Mouse (Mus musculus): ENCODE results near the gene Gm20388. TPM values are rescaled to one million over a fixed set of nuclear protein-coding genes. Genes with fewer than 3 reads are reported as not detected.

Gm20388 gene
- polyA plus RNA-seq, 1 experiment from 2014 or later: 7.4 TPM

DNA sequence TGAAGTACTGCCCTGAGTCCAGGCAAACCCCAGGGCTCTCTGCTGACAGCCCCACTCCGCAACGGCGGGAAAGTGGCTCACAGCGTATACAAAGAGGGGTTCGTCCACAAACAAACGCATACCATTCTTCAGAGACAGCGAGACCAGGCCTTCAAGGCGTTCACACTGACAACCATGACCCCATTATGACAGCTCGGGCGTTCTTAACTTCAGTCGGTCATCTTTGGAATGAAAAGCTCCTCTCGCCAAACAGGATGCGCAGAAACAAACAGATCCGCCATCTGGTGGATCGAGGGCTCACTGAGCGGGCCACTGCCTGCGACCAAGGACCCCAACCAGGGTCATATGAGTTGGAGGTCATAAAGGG, 3947.9 kb downstream of the Gm20388 start:
- ATAC-seq (ENCODE audit: insufficient read depth, low FRiP score): no peak
- WGBS: under 1% methylated on average over 17 of the region's 17 CpGs

DNA sequence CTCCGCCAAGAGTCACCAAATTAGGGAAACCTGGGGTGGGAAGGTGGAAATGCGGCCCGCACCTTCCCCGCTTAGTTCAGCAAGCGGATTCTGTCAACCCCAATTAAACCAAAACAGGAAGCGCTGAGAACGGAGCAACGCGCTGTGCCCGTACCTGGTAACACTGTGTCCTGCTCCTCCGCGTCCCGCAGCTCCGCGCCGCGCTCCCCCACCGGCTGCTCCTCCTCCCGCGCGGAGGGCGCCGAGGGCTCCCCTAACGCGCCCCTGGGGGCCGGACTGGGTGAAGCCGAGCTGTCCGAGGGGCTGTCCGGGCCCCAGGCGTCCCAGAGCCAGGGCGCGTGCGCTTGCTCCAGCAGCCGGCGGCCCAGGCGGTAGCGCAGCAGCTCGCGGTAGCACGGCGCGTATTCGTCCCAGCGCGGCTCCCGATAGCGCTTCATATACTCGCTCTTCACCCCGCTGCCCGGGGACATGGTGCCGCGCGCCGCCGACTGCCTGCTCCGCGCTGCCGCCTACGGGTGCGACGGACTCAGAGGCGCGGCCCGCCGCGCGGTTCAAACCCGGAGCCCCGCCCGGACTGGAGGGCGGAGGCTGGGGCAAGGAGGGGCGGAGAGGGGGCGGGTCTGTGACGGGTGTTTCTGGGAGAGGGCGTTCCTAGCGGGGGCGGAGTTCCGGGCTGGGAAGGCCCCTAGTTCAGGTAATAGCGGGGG, 3948.5 kb downstream of the Gm20388 start:
- peak; percentile 98 for ATAC-seq (ENCODE audit: insufficient read depth, low FRiP score)
- no peaks in the 10 kb centered on the region for H3K27me3 ChIP-seq (ENCODE audit: control insufficient read depth, insufficient read depth, low read length)
- peak overlapping the region; percentile 24; the same call in 1 of the 2 replicates for H3K27ac ChIP-seq (ENCODE audit: low read length)
- peak overlapping the region; percentile 96 for H3K4me2 ChIP-seq (ENCODE audit: low read depth, low read length)
- H3K36me3 ChIP-seq (ENCODE audit: control insufficient read depth, insufficient read depth, low read length): no peaks in the 10 kb centered on the region
- under 1% methylated on average over 79 of the region's 79 CpGs for WGBS
- H3K9me3 ChIP-seq (replicated peaks; ENCODE audit: control insufficient read depth, low read length): no peaks in the 10 kb centered on the region
- peak overlapping the region; percentile 81 for H3K9ac ChIP-seq (ENCODE audit: low read length)
- H3K4me3 ChIP-seq (replicated peaks; ENCODE audit: low read length): peak overlapping the region; percentile 90
- peaks cover 6% of the 10 kb centered on the region; the same call in 1 of the 2 replicates for H3K4me1 ChIP-seq (ENCODE audit: control insufficient read depth, insufficient read depth, low read length)

More for the DNA sequence above, 3947.9 kb downstream of the Gm20388 start:
- H3K9me3 ChIP-seq (replicated peaks; ENCODE audit: control insufficient read depth, low read length): no peaks in the 10 kb centered on the region
- no peaks in the 10 kb centered on the region for H3K27me3 ChIP-seq (ENCODE audit: control insufficient read depth, insufficient read depth, low read length)
- peaks cover 6% of the 10 kb centered on the region; the same call in 1 of the 2 replicates for H3K4me1 ChIP-seq (ENCODE audit: control insufficient read depth, insufficient read depth, low read length)
- H3K9ac ChIP-seq (ENCODE audit: low read length): peak overlapping the region; percentile 81
- H3K27ac ChIP-seq (ENCODE audit: low read length): no peak overlapping the region; the same call in 1 of the 2 replicates
- H3K4me2 ChIP-seq (ENCODE audit: low read depth, low read length): peak overlapping the region; percentile 96
- no peaks in the 10 kb centered on the region for H3K36me3 ChIP-seq (ENCODE audit: control insufficient read depth, insufficient read depth, low read length)
- peak overlapping the region; percentile 90 for H3K4me3 ChIP-seq (replicated peaks; ENCODE audit: low read length)

DNA sequence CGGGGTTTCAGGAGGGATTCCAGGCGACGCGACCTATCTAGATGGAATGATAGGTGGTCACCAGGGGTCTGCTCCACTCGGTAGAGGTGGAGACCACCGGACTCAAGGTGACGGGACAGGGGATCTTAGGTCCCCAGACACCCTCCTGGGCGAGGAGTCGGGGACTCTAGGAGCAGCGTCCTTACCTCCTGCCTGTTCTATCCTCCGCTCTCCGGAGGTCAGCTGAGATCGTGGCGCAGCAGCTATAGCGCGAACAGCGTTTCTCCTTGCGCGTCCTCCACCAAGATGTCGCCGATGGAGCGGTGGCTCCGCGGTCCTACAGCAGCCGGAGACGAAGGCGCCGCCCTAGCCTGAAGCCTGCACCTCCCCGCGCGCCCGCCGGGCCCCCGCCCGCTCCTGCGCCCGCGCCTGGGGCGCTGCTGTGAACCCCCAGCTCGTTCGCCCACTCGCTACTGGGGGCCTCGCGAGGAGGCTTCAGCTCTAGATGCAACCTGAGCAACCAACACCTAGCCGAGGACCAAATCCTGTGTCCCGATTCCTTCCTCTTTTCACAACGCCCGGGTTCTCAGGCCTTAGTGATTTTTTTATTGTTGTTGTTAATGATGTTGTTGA, 3949.1 kb downstream of the Gm20388 start, which contains the start of gene Ccsap:
Gene Ccsap (minus strand): TSS at position 562 of the 612 bp plus-strand sequence.
- peak within 1 kb of the TSS; percentile 96 for H3K4me2 ChIP-seq (ENCODE audit: low read depth, low read length)
- peak within 1 kb of the TSS; percentile 81 for H3K9ac ChIP-seq (ENCODE audit: low read length)
- peak within 1 kb of the TSS; percentile 90 for H3K4me3 ChIP-seq (replicated peaks; ENCODE audit: low read length)
- no peaks in the 10 kb centered on the region for H3K36me3 ChIP-seq (ENCODE audit: control insufficient read depth, insufficient read depth, low read length)
- H3K27ac ChIP-seq (ENCODE audit: low read length): peak within 1 kb of the TSS; percentile 24; the same call in 1 of the 2 replicates
- no peaks in the 10 kb centered on the region for H3K9me3 ChIP-seq (replicated peaks; ENCODE audit: control insufficient read depth, low read length)
- peak; percentile 63; the same call in 1 of the 2 replicates for ATAC-seq (ENCODE audit: insufficient read depth, low FRiP score)
- H3K4me1 ChIP-seq (ENCODE audit: control insufficient read depth, insufficient read depth, low read length): peaks cover 6% of the 10 kb centered on the region; the same call in 1 of the 2 replicates
- WGBS: under 1% methylated on average over 48 of the region's 48 CpGs
- H3K27me3 ChIP-seq (ENCODE audit: control insufficient read depth, insufficient read depth, low read length): no peaks in the 10 kb centered on the region

DNA sequence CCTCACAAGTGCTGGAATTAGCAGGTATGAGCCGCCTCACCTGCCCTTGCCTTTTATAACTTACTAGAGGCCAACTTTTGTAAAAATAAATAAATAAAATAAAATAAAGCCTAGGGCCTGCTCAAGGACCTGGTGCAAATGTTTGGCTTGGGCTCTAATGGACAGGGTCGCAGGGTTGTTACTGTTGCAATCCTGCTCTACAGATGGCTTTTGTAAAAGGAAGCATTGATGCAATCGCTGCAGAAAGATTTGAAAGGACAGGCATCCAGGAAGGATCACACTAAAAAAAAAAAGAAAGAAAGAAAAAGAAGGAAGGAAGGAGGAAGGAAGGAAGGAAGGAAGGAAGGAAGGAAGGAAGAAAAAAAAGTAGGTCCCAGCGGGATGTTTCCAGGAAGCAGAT, 3949.7 kb downstream of the Gm20388 start:
- 60% methylated on average over 4 of the region's 4 CpGs for WGBS
- Histone ChIP-seq H3K4me2 (ENCODE audit: low read depth, low read length) (peak overlapping the region; percentile 96), H3K4me3 (replicated peaks; ENCODE audit: low read length) (no peak overlapping the region), H3K36me3 (ENCODE audit: control insufficient read depth, insufficient read depth, low read length) (no peaks in the 10 kb centered on the region), H3K27ac (ENCODE audit: low read length) (no peak overlapping the region), H3K4me1 (ENCODE audit: control insufficient read depth, insufficient read depth, low read length) (peaks cover 6% of the 10 kb centered on the region; the same call in 1 of the 2 replicates), H3K9ac (ENCODE audit: low read length) (no peak overlapping the region), H3K27me3 (ENCODE audit: control insufficient read depth, insufficient read depth, low read length) (no peaks in the 10 kb centered on the region), H3K9me3 (replicated peaks; ENCODE audit: control insufficient read depth, low read length) (no peaks in the 10 kb centered on the region)
- no peak for ATAC-seq (ENCODE audit: insufficient read depth, low FRiP score)

DNA sequence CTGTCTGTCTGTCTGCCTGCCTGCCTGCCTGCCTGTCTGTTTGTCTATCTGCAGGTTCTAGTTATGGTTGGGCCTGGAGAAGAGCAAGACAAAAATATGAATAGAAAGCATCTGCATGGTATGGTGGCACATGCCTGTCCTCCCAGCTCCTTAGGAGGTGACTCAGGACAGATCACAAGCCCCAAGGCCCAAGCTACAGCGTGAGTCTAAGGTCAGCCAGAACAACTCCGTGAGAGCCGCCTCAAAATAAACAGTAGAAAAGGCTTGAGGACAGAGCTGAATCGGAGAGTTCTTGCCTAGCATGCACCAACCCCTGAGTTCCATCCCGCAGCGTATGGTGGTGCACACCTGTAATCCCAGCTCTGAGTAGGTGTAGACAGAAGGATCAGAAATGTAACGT, 3955.1 kb downstream of the Gm20388 start:
- H3K4me1 ChIP-seq (ENCODE audit: control insufficient read depth, insufficient read depth, low read length): no peaks in the 10 kb centered on the region
- no peak overlapping the region for H3K4me3 ChIP-seq (replicated peaks; ENCODE audit: low read length)
- H3K36me3 ChIP-seq (ENCODE audit: control insufficient read depth, insufficient read depth, low read length): no peaks in the 10 kb centered on the region
- H3K27ac ChIP-seq (ENCODE audit: low read length): no peak overlapping the region
- H3K9me3 ChIP-seq (replicated peaks; ENCODE audit: control insufficient read depth, low read length): no peaks in the 10 kb centered on the region
- no peak for ATAC-seq (ENCODE audit: insufficient read depth, low FRiP score)
- no peak overlapping the region for H3K9ac ChIP-seq (ENCODE audit: low read length)
- 59% methylated on average over 7 of the region's 7 CpGs for WGBS
- no peak overlapping the region for H3K4me2 ChIP-seq (ENCODE audit: low read depth, low read length)
- H3K27me3 ChIP-seq (ENCODE audit: control insufficient read depth, insufficient read depth, low read length): no peaks in the 10 kb centered on the region

DNA sequence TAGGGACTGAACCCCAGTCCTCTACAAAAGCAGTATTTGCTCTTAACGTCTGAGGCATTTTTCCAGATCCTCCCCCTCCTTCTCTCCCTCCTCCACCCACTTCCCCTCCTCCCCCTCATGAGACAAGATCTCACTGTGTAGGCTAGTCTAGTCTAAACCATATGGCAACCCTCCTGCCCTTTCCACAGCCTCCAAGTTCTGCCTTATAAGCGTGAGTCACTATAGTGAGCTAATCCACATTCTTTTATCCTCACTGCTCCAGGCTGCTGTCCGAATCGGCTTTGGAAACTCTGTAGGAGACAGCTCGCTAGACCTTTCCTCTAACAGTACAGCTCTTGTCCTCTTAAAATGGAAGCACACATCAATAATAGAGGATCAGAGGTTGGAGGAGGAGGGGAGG, 3956.3 kb downstream of the Gm20388 start:
- ATAC-seq (ENCODE audit: insufficient read depth, low FRiP score): no peak
- H3K27ac ChIP-seq (ENCODE audit: low read length): no peak overlapping the region
- H3K36me3 ChIP-seq (ENCODE audit: control insufficient read depth, insufficient read depth, low read length): no peaks in the 10 kb centered on the region
- no peaks in the 10 kb centered on the region for H3K4me1 ChIP-seq (ENCODE audit: control insufficient read depth, insufficient read depth, low read length)
- no peak overlapping the region for H3K4me3 ChIP-seq (replicated peaks; ENCODE audit: low read length)
- no peaks in the 10 kb centered on the region for H3K27me3 ChIP-seq (ENCODE audit: control insufficient read depth, insufficient read depth, low read length)
- no peak overlapping the region for H3K9ac ChIP-seq (ENCODE audit: low read length)
- H3K4me2 ChIP-seq (ENCODE audit: low read depth, low read length): no peak overlapping the region
- no peaks in the 10 kb centered on the region for H3K9me3 ChIP-seq (replicated peaks; ENCODE audit: control insufficient read depth, low read length)
- WGBS: 32% methylated on average over 5 of the region's 5 CpGs

DNA sequence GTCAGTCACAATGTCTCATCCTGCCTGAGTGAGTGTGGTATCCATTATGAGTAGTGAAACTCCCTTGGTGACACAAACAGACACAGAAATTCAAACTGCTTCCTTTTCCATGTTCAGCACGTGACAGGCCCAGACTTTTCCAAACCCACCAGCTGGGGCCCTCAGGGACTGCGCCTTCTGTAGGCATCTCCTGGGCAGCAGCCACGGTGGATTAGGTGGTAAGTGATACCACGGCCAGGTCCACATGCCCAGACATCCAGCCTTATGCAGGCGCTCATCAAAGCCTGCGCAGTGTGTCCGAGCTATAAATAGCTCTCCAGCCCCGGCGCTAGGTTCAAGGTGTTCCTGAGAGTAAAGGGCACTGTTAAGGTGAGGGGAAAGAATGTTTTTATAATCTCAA, 3961.4 kb downstream of the Gm20388 start:
- no peaks in the 10 kb centered on the region for H3K27me3 ChIP-seq (ENCODE audit: control insufficient read depth, insufficient read depth, low read length)

DNA sequence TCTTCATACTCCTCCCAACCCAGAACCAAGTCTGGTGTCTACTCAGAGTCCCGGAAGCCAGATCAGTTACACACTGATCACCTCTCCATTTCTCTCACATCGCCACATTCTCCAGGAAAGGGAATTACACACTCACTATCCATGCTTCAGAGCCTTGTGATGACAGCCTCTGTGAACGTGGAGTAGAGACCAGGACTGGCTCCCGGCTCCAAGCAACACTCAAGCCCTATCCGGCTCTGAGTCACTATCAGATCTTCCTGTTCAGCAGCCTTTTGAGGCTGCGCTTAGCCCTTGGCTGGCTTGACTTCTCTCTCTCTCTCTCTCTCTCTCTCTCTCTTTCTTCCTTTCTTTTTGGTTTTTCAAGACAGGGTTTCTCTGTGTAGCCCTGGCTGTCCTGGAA, 3962.7 kb downstream of the Gm20388 start:
- 76% methylated on average over 6 of the region's 6 CpGs for WGBS
- Histone ChIP-seq H3K36me3 (ENCODE audit: control insufficient read depth, insufficient read depth, low read length) (no peaks in the 10 kb centered on the region), H3K27ac (ENCODE audit: low read length) (no peak overlapping the region), H3K27me3 (ENCODE audit: control insufficient read depth, insufficient read depth, low read length) (no peaks in the 10 kb centered on the region), H3K9ac (ENCODE audit: low read length) (no peak overlapping the region), H3K4me2 (ENCODE audit: low read depth, low read length) (no peak overlapping the region), H3K9me3 (replicated peaks; ENCODE audit: control insufficient read depth, low read length) (no peaks in the 10 kb centered on the region), H3K4me3 (replicated peaks; ENCODE audit: low read length) (no peak overlapping the region), H3K4me1 (ENCODE audit: control insufficient read depth, insufficient read depth, low read length) (no peaks in the 10 kb centered on the region)
- ATAC-seq (ENCODE audit: insufficient read depth, low FRiP score): no peak

More for the DNA sequence above, 3961.4 kb downstream of the Gm20388 start:
- H3K36me3 ChIP-seq (ENCODE audit: control insufficient read depth, insufficient read depth, low read length): no peaks in the 10 kb centered on the region
- WGBS: 76% methylated on average over 9 of the region's 9 CpGs
- no peak overlapping the region for H3K4me3 ChIP-seq (replicated peaks; ENCODE audit: low read length)
- no peak overlapping the region for H3K9ac ChIP-seq (ENCODE audit: low read length)
- H3K4me2 ChIP-seq (ENCODE audit: low read depth, low read length): no peak overlapping the region
- H3K4me1 ChIP-seq (ENCODE audit: control insufficient read depth, insufficient read depth, low read length): no peaks in the 10 kb centered on the region
- ATAC-seq (ENCODE audit: insufficient read depth, low FRiP score): no peak
- no peaks in the 10 kb centered on the region for H3K9me3 ChIP-seq (replicated peaks; ENCODE audit: control insufficient read depth, low read length)
- no peak overlapping the region for H3K27ac ChIP-seq (ENCODE audit: low read length)

DNA sequence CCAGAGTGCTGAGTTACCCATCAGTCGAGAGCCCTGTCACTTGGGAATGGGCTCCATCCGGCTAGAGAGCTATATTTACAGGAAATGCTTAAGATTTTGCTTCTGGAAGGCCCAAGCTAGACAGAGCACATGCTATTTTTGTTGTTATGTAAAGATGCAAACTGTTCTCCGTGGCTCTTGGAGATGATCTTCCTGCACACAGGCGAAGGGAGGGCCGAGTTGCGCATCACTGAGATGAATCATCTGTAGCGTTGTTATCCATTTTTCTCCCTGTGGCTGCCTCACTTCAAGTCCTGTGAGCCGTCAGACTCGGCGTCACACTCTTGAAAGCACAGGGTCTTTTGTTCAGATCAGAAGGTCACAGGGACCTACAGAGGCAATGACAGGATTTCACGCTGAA, 3963.7 kb downstream of the Gm20388 start:
- no peak overlapping the region for H3K27ac ChIP-seq (ENCODE audit: low read length)
- H3K9ac ChIP-seq (ENCODE audit: low read length): no peak overlapping the region
- no peaks in the 10 kb centered on the region for H3K27me3 ChIP-seq (ENCODE audit: control insufficient read depth, insufficient read depth, low read length)
- WGBS: 74% methylated on average over 11 of the region's 11 CpGs
- H3K9me3 ChIP-seq (replicated peaks; ENCODE audit: control insufficient read depth, low read length): no peaks in the 10 kb centered on the region
- H3K4me2 ChIP-seq (ENCODE audit: low read depth, low read length): no peak overlapping the region
- H3K4me1 ChIP-seq (ENCODE audit: control insufficient read depth, insufficient read depth, low read length): no peaks in the 10 kb centered on the region
- no peak for ATAC-seq (ENCODE audit: insufficient read depth, low FRiP score)
- H3K36me3 ChIP-seq (ENCODE audit: control insufficient read depth, insufficient read depth, low read length): no peaks in the 10 kb centered on the region
- no peak overlapping the region for H3K4me3 ChIP-seq (replicated peaks; ENCODE audit: low read length)
